Mouse (Mus musculus) stomach, postnatal 0 days (tissue): ENCODE data around the gene Rbm15.

ENCODE experiments used
- CTCF ChIP-seq: IDR thresholded peaks from 2 replicates; pipeline ENCODE4 v1.5.1; 2016; ENCODE audit warnings: antibody characterized with exemption, low read depth, mild to moderate bottlenecking, moderate library complexity
- EP300 ChIP-seq: optimal IDR thresholded peaks from 2 replicates; pipeline ENCODE3; 2016; ENCODE audit warnings: antibody characterized with exemption

- TF ChIP-seq CTCF (no peak), EP300 (no peak)
These were observed 22.3 kb upstream of the Rbm15 start for GRCm38 (mm10) chr3:107355618-107356260.
